Mouse (Mus musculus) liver, embryonic 16.5 days (tissue): Measurements from ENCODE around the gene Wdr20. TPM values are rescaled to one million over a fixed set of nuclear protein-coding genes. Genes with fewer than 3 reads are reported as not detected.

Experiments
- ATAC-seq: fragments of 200-750 bp; cut with Nextera tagmentation; 2 replicates; pipeline ENCODE4 v1.8.0; 2017; ENCODE audit warnings: low read depth, mild to moderate bottlenecking, moderate number of reproducible peaks, moderate library complexity
- H3K27ac ChIP-seq: fragments of 300-500 bp; sonication (generic); 2 replicates; pipeline ENCODE4 v1.5.1; 2014; ENCODE audit warnings: mild to moderate bottlenecking, low read length
- H3K27me3 ChIP-seq: fragments of 300-500 bp; sonication (generic); 2 replicates; pipeline ENCODE4 v1.6.1; 2014; ENCODE audit warnings: low read depth, low read length, mixed read lengths; ENCODE audit not compliant: control insufficient read depth, insufficient read depth
- H3K36me3 ChIP-seq: fragments of 300-500 bp; sonication (generic); 2 replicates; pipeline ENCODE4 v1.6.1; 2014; ENCODE audit warnings: mild to moderate bottlenecking; ENCODE audit not compliant: control insufficient read depth, insufficient read depth
- H3K4me1 ChIP-seq: fragments of 300-500 bp; sonication (generic); 2 replicates; pipeline ENCODE4 v1.6.1; 2014; ENCODE audit warnings: low read depth, low read length, mixed read lengths; ENCODE audit not compliant: control insufficient read depth
- H3K4me2 ChIP-seq: fragments of 300-500 bp; sonication (generic); 2 replicates; pipeline ENCODE4 v1.6.1; 2014; ENCODE audit warnings: low read depth, low read length, mixed read lengths
- H3K4me3 ChIP-seq: fragments of 300-500 bp; sonication (generic); 2 replicates; pipeline ENCODE4 v1.5.1; 2014; ENCODE audit warnings: low read depth, mild to moderate bottlenecking, low read length
- H3K9ac ChIP-seq: fragments of 300-500 bp; sonication (generic); 2 replicates; pipeline ENCODE4 v1.6.1; 2014; ENCODE audit warnings: low read depth, low read length
- H3K9me3 ChIP-seq: fragments of 300-500 bp; sonication (generic); replicated peaks from 2 replicates; pipeline ENCODE4 v1.6.1; 2016; ENCODE audit warnings: low read length; ENCODE audit not compliant: control insufficient read depth
- WGBS: fragments of 180-500 bp; shearing (Covaris S2); extraction: QIAGEN DNeasy Blood & Tissue Kit; methylation state at CpG from one replicate; pipeline ENCODE4 v1.1.7; 2014; ENCODE audit not compliant: insufficient replicate concordance; 5-methylcytosine and 5-hydroxymethylcytosine counted together
- polyA plus RNA-seq: library from polyadenylated mRNA; unstranded; fragments of >200 nt; fragmentation: Nextera tagmentation; extraction: Ambion mirVana; gene quantifications from 2 replicates; pipeline ENCODE4 v1.2.1, GENCODE M21; 2015

Gene Wdr20
- polyA plus RNA-seq, 1 experiment from 2014 or later = 8.4 TPM

DNA sequence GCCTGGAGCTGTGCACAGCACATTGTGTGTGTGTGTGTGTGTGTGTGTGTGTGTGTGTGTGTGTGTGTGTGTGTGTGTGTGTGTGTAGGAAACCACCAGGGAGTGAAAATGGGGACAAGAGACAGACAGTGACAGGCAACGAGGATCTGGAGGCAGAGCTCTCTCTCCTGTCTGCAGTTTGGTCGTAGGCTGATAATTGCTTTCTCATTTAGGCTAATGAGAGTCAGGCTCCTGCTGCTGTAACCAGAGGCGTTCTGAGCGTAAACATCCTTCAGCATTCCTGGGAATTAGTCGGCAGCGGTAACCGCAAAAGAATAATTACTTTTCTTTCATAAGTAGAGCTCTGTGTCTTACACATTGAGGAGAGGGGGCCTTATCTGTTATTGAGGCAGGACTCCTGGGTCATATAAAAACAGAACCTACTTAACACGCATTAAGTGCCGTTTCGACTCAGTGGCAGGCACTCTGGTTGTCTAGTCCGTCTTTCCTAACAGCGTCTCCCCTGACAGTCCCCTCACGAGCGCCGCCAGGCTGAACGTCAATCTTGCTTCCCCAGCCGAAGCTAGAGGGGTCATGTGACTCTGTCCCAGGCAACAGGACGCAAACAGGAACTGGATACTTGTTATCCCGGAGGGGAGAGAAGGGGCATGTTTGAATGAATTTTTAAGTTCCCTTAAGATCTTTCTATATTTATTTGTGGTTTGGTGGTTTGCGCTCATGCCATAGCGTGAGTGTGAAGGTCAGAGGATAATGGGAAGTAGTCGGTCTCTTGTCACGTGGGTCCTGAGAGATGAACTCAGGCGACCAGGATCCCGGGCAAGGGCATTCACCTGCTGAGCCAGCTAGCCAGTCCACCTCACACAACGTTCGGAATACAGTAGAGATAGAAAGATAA is 31.2 kb upstream of the Wdr20 start:
- ATAC-seq = peak; percentile 75
- Histone ChIP-seq H3K27ac (peak overlapping the region; percentile 65; the same call in 1 of the 2 replicates), H3K27me3 (no peaks in the 10 kb centered on the region), H3K9ac (peak overlapping the region; percentile 35), H3K36me3 (no peaks in the 10 kb centered on the region), H3K4me2 (peak overlapping the region; percentile 63), H3K4me3 (peak overlapping the region; percentile 47), H3K9me3 (no peaks in the 10 kb centered on the region), H3K4me1 (peaks cover 8% of the 10 kb centered on the region)
- WGBS = under 1% methylated on average over 27 of the region's 27 CpGs

DNA sequence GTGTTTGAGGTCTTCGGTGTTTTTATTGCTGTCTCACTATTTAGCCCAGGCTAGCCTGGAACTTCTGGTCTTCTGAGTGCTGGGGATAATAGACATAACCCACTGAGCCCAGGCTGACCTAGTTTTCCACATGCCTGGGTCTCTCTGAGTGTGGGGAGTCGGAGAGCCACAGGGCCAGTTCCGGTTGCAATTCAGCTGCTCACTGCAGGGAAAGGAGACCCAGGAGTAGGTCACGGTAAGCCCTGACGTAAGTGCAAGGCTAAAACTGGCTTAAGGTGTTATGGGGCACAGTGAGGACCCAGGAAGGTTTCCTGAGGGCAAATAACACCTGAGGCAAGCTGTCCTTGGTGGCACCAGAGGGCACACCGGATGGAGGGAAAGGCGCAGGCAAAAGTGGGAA is 30.3 kb upstream of the Wdr20 start:
- ATAC-seq = no peak
- 91% methylated on average over 7 of the region's 7 CpGs for WGBS
- Histone ChIP-seq H3K27ac (no peak overlapping the region), H3K4me2 (0 out of 2 replicates have a peak overlapping the region, but pooled peaks have one; percentile 63), H3K27me3 (no peaks in the 10 kb centered on the region), H3K36me3 (no peaks in the 10 kb centered on the region), H3K4me1 (peaks cover 5% of the 10 kb centered on the region; the same call in 1 of the 2 replicates), H3K9me3 (no peaks in the 10 kb centered on the region), H3K9ac (no peak overlapping the region), H3K4me3 (no peak overlapping the region)

DNA sequence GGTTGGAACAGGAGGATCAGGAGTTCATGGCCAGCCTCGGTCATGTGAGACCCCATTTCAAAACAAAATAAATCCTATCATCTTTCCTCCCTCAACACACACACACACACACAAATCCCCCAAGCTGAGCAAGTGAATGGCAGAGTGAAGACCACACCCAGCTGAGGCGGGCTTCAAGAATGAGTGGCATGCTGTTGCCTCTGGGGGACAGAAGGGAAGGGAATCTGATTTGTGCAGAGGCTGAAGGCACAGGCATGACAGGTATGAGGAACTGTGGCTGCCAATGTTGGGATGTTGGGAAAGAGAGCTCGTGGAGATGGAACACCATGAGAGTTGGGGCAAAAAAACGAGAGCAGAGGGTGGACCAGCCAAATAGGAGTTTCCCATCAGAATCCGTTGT is 26.5 kb upstream of the Wdr20 start:
- H3K4me3 ChIP-seq = no peak overlapping the region
- H3K4me1 ChIP-seq = peaks cover 4% of the 10 kb centered on the region; the same call in 1 of the 2 replicates
- 50% methylated on average over 5 of the region's 5 CpGs for WGBS
- H3K27me3 ChIP-seq = no peaks in the 10 kb centered on the region
- H3K9ac ChIP-seq = no peak overlapping the region
- no peak overlapping the region for H3K4me2 ChIP-seq
- no peak for ATAC-seq
- no peak overlapping the region for H3K27ac ChIP-seq
- no peaks in the 10 kb centered on the region for H3K36me3 ChIP-seq
- peaks cover 5% of the 10 kb centered on the region; the same call in 1 of the 2 replicates for H3K9me3 ChIP-seq

DNA sequence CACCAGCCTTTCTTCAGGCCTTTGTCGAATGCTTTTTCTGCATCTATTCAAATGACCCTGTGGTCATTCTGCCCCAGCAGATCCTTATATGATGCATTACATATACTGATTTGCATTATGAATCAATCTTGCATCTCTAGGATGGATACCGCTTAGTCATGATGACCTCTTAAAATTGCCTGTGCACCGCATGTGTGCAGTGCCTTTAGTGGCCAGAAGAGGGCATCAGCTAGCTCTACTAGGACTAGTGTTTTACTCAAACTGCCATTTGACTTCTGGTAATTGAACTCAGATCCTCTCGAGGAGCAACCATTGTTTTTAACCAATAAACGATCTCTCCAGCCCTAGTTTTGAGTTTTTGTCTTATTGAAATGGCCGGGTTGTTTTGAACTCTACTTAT is 24.0 kb upstream of the Wdr20 start:
- no peak overlapping the region for H3K27ac ChIP-seq
- no peak overlapping the region for H3K4me2 ChIP-seq
- H3K9me3 ChIP-seq = peaks cover 5% of the 10 kb centered on the region; the same call in 1 of the 2 replicates
- no peaks in the 10 kb centered on the region for H3K36me3 ChIP-seq
- H3K27me3 ChIP-seq = peaks cover 6% of the 10 kb centered on the region
- 86% methylated on average over 6 of the region's 6 CpGs for WGBS
- H3K4me3 ChIP-seq = no peak overlapping the region
- ATAC-seq = no peak
- H3K4me1 ChIP-seq = no peaks in the 10 kb centered on the region
- H3K9ac ChIP-seq = no peak overlapping the region

DNA sequence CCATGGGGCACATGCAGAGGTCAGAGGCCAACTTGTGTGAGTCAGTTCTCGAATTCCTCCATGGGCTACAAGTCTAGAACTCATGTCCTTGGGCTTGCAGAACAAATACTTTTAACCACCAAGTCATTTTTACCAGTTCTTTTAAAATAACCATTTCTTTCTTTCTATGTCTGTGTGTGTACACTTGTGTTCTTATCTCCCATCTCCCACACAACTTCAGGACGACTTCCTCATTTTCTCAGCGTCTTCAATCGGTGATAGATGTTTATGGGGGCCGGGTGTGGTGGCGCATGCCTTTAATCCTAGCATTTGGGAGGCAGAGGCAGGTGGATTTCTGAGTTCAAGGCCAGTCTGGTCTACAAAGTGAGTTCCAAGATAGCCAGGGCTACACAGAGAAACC is 23.5 kb upstream of the Wdr20 start:
- Histone ChIP-seq H3K4me1 (no peaks in the 10 kb centered on the region), H3K36me3 (no peaks in the 10 kb centered on the region), H3K9me3 (peaks cover 5% of the 10 kb centered on the region; the same call in 1 of the 2 replicates), H3K9ac (no peak overlapping the region), H3K4me3 (no peak overlapping the region), H3K4me2 (no peak overlapping the region), H3K27ac (no peak overlapping the region), H3K27me3 (peaks cover 9% of the 10 kb centered on the region)
- no peak for ATAC-seq
- WGBS = 33% methylated on average over 6 of the region's 6 CpGs

DNA sequence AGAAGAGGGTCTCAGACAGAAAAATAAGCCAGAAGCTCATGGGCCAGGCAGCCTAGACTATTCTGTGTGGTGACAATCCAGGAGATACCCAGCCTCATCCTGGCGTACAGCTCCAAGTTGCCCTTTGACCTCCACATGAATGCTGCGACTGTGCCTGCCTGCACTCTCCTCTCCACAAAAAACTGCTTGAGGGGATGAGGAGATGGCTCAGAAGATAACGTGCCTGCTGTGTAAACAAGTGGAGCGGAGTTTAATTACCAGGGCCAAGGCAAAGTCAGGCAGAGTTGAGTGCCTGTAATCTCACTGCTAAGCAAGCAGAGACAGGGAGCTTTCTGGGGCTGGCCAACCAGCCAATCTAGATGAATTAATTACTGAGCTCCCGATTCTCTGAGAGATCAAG is 21.7 kb upstream of the Wdr20 start:
- H3K9ac ChIP-seq = no peak overlapping the region
- peaks cover 10% of the 10 kb centered on the region for H3K27me3 ChIP-seq
- no peaks in the 10 kb centered on the region for H3K4me1 ChIP-seq
- WGBS = 30% methylated on average over 5 of the region's 5 CpGs
- ATAC-seq = no peak
- no peak overlapping the region for H3K4me3 ChIP-seq
- no peak overlapping the region for H3K27ac ChIP-seq
- H3K9me3 ChIP-seq = peaks cover 5% of the 10 kb centered on the region; the same call in 1 of the 2 replicates
- no peaks in the 10 kb centered on the region for H3K36me3 ChIP-seq
- no peak overlapping the region for H3K4me2 ChIP-seq

DNA sequence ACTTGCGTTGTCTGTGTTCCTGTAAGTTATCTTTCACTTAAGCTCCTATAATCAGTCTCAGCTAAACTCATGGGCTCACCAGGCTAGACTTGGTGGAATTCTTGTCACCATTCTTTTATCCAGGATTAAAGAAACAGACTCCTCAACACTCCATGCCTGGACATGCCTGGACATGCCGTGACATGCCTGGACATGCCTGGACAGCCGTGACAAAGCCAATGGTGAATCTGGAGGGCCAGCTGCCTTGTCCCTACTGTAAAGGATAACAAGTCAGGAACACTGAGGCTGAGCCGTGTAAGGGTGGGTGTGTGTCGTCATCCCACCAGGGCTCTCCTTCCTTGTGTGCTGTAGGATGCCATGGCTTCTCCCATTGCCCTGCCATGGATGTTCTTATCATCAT is 12.7 kb upstream of the Wdr20 start:
- no peak overlapping the region for H3K9ac ChIP-seq
- H3K27me3 ChIP-seq = no peaks in the 10 kb centered on the region; the same call in 1 of the 2 replicates
- ATAC-seq = no peak
- no peaks in the 10 kb centered on the region for H3K9me3 ChIP-seq
- H3K4me2 ChIP-seq = no peak overlapping the region
- no peaks in the 10 kb centered on the region for H3K36me3 ChIP-seq
- H3K4me1 ChIP-seq = no peaks in the 10 kb centered on the region; the same call in 1 of the 2 replicates
- no peak overlapping the region for H3K27ac ChIP-seq
- no peak overlapping the region for H3K4me3 ChIP-seq
- WGBS = 76% methylated on average over 5 of the region's 5 CpGs

DNA sequence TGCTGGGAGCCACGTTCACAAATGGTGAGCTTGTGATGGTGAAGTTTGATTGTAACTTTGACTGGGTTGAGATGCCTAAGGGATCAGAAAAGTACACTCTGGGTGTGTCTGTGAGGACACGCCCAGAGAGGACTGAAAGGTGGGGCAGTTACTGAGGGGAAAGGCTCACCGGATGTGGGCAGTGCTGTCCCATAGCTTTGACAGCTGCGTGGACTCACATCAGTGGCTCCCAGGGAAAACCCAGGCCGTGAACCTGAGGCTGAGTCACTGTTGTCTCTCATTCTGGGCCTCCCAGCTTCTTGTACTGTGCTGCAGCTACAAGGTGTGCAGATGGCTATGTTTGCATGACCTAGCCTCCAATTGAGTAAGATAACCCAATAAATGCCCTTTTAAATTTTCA is 12.3 kb upstream of the Wdr20 start:
- Histone ChIP-seq H3K4me1 (no peaks in the 10 kb centered on the region; the same call in 1 of the 2 replicates), H3K27me3 (no peaks in the 10 kb centered on the region), H3K27ac (no peak overlapping the region), H3K4me2 (no peak overlapping the region), H3K9ac (no peak overlapping the region), H3K36me3 (no peaks in the 10 kb centered on the region), H3K4me3 (no peak overlapping the region), H3K9me3 (no peaks in the 10 kb centered on the region)
- 37% methylated on average over 5 of the region's 5 CpGs for WGBS
- no peak for ATAC-seq

DNA sequence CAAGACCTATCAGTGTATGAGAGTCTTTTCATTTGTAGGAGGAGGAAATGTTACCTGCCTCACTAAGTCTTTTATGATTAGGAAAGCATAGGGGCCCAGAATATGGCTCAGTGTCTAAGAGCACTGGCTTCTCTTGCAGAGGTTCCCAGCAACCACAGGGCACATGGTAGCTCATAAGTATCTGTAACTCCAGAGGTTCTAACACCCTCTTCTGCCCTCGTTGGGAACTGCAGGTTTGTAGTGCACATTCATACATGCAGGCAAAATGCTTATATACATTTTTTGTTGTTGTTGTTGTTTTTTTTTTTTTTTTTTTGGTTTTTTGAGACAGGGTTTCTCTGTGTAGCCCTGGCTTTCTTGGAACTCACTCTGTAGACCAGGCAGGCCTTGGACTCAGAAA is 11.3 kb upstream of the Wdr20 start:
- H3K27me3 ChIP-seq = no peaks in the 10 kb centered on the region
- no peak overlapping the region for H3K4me3 ChIP-seq
- WGBS = 32% methylated on average over 1 of the region's 1 CpGs
- no peaks in the 10 kb centered on the region for H3K9me3 ChIP-seq
- H3K4me2 ChIP-seq = no peak overlapping the region
- H3K36me3 ChIP-seq = no peaks in the 10 kb centered on the region
- H3K4me1 ChIP-seq = no peaks in the 10 kb centered on the region; the same call in 1 of the 2 replicates
- H3K27ac ChIP-seq = no peak overlapping the region
- ATAC-seq = no peak
- H3K9ac ChIP-seq = no peak overlapping the region
